ENCODE assay signal across 8 mouse cellular contexts in genomic region chr11:58947798-58948528, GRCm38 (mm10). TPM values are rescaled to one million over a fixed set of nuclear protein-coding genes. Genes with fewer than 3 reads are reported as not detected.
DNase-seq lines count a peak whose midpoint lies in the region; ATAC-seq and TF ChIP-seq lines count a peak whose summit lies in the region.

No protein-coding gene starts in this region.

- no peaks in the 10 kb centered on the region for H3K36me3 ChIP-seq in testis, adult 2 months (ENCODE audit: control insufficient read depth, insufficient read depth, low read length)
- no peaks in the 10 kb centered on the region for H3K36me3 ChIP-seq in hindbrain, embryonic 13.5 days
- H3K36me3 ChIP-seq in liver, embryonic 12.5 days, result no peaks in the 10 kb centered on the region

- H3K9me3 ChIP-seq in hindbrain, embryonic 13.5 days, result no peaks in the 10 kb centered on the region
- no peaks in the 10 kb centered on the region for H3K9me3 ChIP-seq in liver, embryonic 12.5 days (replicated peaks)

- TF ChIP-seq CTCF in testis, adult 2 months (IDR thresholded peaks at IDR 0.05; ENCODE audit: control insufficient read depth, insufficient read depth, insufficient replicate concordance, low read depth, low read length), result no peak

- DNase-seq in embryo, embryonic 10.5 days (ENCODE audit: low spot score), result peak; percentile 49
- no peak for DNase-seq in embryo, embryonic 10 days (ENCODE audit: low spot score)
- no peak for DNase-seq in testis, postnatal 10 days (ENCODE audit: low spot score)
- DNase-seq in right cerebral cortex, postnatal 36 days (ENCODE audit: low spot score in 2 of 2), result peak; percentile 52 to 61
- no peak for DNase-seq in adipocyte (ENCODE audit: low spot score)

- no peaks in the 10 kb centered on the region for H3K27me3 ChIP-seq in testis, adult 2 months (ENCODE audit: control insufficient read depth, insufficient read depth, low read length)
- H3K27me3 ChIP-seq in hindbrain, embryonic 13.5 days, result peaks cover 4% of the 10 kb centered on the region; the same call in 1 of the 2 replicates
- peaks cover 88% of the 10 kb centered on the region for H3K27me3 ChIP-seq in liver, embryonic 12.5 days (replicated peaks)

- H3K9ac ChIP-seq in hindbrain, embryonic 13.5 days, result peak overlapping the region; percentile 78
- H3K9ac ChIP-seq in liver, embryonic 12.5 days, result peak overlapping the region; percentile 70; the same call in 1 of the 2 replicates

- peak; percentile 83 for ATAC-seq in hindbrain, embryonic 13.5 days (ENCODE audit: low FRiP score)
- no peak for ATAC-seq in liver, embryonic 12.5 days

- no peak for TF ChIP-seq POLR2A in testis, adult 2 months (IDR thresholded peaks at IDR 0.05; ENCODE audit: control insufficient read depth, low read depth, low read length)

- WGBS in hindbrain, embryonic 13.5 days, result 12% methylated on average over 23 of the region's 23 CpGs
- WGBS in liver, embryonic 12.5 days (ENCODE audit: insufficient replicate concordance), result 23% methylated on average over 23 of the region's 23 CpGs

- H3K4me3 ChIP-seq in testis, adult 2 months (ENCODE audit: control insufficient read depth, low read depth, low read length), result peak overlapping the region; percentile 36; the same call in 1 of the 2 replicates
- peak overlapping the region; percentile 64 for H3K4me3 ChIP-seq in hindbrain, embryonic 13.5 days
- H3K4me3 ChIP-seq in liver, embryonic 12.5 days, result peak overlapping the region; percentile 55

- H3K4me1 ChIP-seq in testis, adult 2 months (ENCODE audit: control insufficient read depth, insufficient read depth, low read length), result peaks cover 6% of the 10 kb centered on the region
- peaks cover 34% of the 10 kb centered on the region for H3K4me1 ChIP-seq in hindbrain, embryonic 13.5 days (replicated peaks)
- H3K4me1 ChIP-seq in liver, embryonic 12.5 days, result peaks cover 28% of the 10 kb centered on the region

- peak overlapping the region; percentile 59 for H3K4me2 ChIP-seq in hindbrain, embryonic 13.5 days
- H3K4me2 ChIP-seq in liver, embryonic 12.5 days, result peak overlapping the region; percentile 75

- H3K27ac ChIP-seq in testis, adult 2 months (ENCODE audit: control insufficient read depth, insufficient read depth, low read depth, low read length), result peak overlapping the region; percentile 50
- H3K27ac ChIP-seq in hindbrain, embryonic 13.5 days, result peak overlapping the region; percentile 100
- H3K27ac ChIP-seq in liver, embryonic 12.5 days, result peak overlapping the region; percentile 17; the same call in 1 of the 2 replicates

RNA-seq across cellular contexts. Expression of gene Hist3h2ba, which starts 0.8 kb away (rescaled TPM):
- polyA plus RNA-seq in testis, adult 2 months (2012; rRNA removed), result 8.7 and 8.9 TPM in 2 replicates
- polyA plus RNA-seq in hindbrain, embryonic 13.5 days (2015; fragmentation: Nextera tagmentation; extraction: Ambion mirVana), result 285 and 298 TPM in 2 replicates
- 5.3 and 5.7 TPM in 2 replicates for polyA plus RNA-seq in liver, embryonic 12.5 days (2016; fragmentation: Nextera tagmentation; extraction: Ambion mirVana)

RNA-seq across cellular contexts. Expression of gene Hist3h2a, which starts 6.5 kb away (rescaled TPM):
- 6.4 and 6.5 TPM in 2 replicates for polyA plus RNA-seq in testis, adult 2 months (2012; rRNA removed)
- polyA plus RNA-seq in hindbrain, embryonic 13.5 days (2015; fragmentation: Nextera tagmentation; extraction: Ambion mirVana), result 138 and 142 TPM in 2 replicates
- polyA plus RNA-seq in liver, embryonic 12.5 days (2016; fragmentation: Nextera tagmentation; extraction: Ambion mirVana), result 14.3 and 16.9 TPM in 2 replicates

RNA-seq across cellular contexts. Expression of gene Trim17, which starts 6.5 kb away (rescaled TPM):
- polyA plus RNA-seq in testis, adult 2 months (2012; rRNA removed), result 166 and 167 TPM in 2 replicates
- 1.6 TPM in 2 replicates for polyA plus RNA-seq in hindbrain, embryonic 13.5 days (2015; fragmentation: Nextera tagmentation; extraction: Ambion mirVana)
- polyA plus RNA-seq in liver, embryonic 12.5 days (2016; fragmentation: Nextera tagmentation; extraction: Ambion mirVana), result 0.07 and 0.13 TPM in 2 replicates

RNA-seq across cellular contexts. Expression of gene Rnf187, which starts 9.2 kb away (rescaled TPM):
- polyA plus RNA-seq in testis, adult 2 months (2012; rRNA removed), result 215 and 247 TPM in 2 replicates
- 522 and 540 TPM in 2 replicates for polyA plus RNA-seq in hindbrain, embryonic 13.5 days (2015; fragmentation: Nextera tagmentation; extraction: Ambion mirVana)
- polyA plus RNA-seq in liver, embryonic 12.5 days (2016; fragmentation: Nextera tagmentation; extraction: Ambion mirVana), result 200 and 207 TPM in 2 replicates

RNA-seq across cellular contexts. Expression of gene Trim11, which starts 29.9 kb away (rescaled TPM):
- 44.1 and 48.9 TPM in 2 replicates for polyA plus RNA-seq in testis, adult 2 months (2012; rRNA removed)
- polyA plus RNA-seq in hindbrain, embryonic 13.5 days (2015; fragmentation: Nextera tagmentation; extraction: Ambion mirVana), result 20.8 and 21.8 TPM in 2 replicates
- 11.2 and 11.5 TPM in 2 replicates for polyA plus RNA-seq in liver, embryonic 12.5 days (2016; fragmentation: Nextera tagmentation; extraction: Ambion mirVana)

Comparison
In these comparisons a context has a peak if more than half of its experiments do, and no peak if none do; other contexts are left out.
1. DNase-seq: peak in embryo, embryonic 10.5 days (single experiment) and right cerebral cortex, postnatal 36 days (2 of 2); none in embryo, embryonic 10 days (single experiment), testis, postnatal 10 days (single experiment) and adipocyte (single experiment).
2. H3K27ac ChIP-seq: peak in every context shown above with its lines; median percentile 100 in hindbrain, embryonic 13.5 days; 50 in testis, adult 2 months; 17 in liver, embryonic 12.5 days.
3. RNA of gene Hist3h2ba, which starts 0.8 kb away (polyA plus RNA-seq): 285 to 298 TPM in hindbrain, embryonic 13.5 days; 8.7 to 8.9 TPM in testis, adult 2 months and 5.3 to 5.7 TPM in liver, embryonic 12.5 days; every median in the first group is over 10 times any median in the second.
4. RNA of gene Trim17, which starts 6.5 kb away (polyA plus RNA-seq): 166 to 167 TPM in testis, adult 2 months; 1.6 TPM in hindbrain, embryonic 13.5 days and 0.07 to 0.13 TPM in liver, embryonic 12.5 days; every median in the first group is over 10 times any median in the second.
5. Peak in every context shown above with its lines, with median percentiles within 50 percentile points of each other: H3K4me3 ChIP-seq.